Mouse (Mus musculus): Measurements from ENCODE around the gene Gck.

DNA sequence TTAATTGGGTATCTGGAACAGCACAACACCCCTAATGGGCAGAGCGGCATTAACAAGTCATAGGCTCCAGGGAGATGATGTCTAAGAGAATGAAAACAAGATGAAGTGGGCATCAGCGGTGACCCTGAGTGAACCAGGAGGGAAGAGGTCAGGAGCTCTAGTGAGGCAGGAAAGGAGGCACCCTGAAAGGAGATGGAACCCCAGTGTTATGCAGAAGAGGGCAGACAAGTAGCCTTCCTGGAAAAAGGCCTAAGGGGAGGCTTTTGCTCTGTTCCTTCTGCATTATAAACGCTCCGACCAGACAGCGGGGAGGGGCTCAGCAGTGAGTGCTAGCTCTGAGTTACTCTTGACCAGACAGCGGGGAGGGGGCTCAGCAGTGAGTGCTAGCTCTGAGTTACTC lies 6.9 kb downstream of the Gck start:
- no peak for TF ChIP-seq POLR2A (IDR thresholded peaks at IDR 0.05; ENCODE audit: borderline replicate concordance, extremely low read depth, insufficient read depth, insufficient read length, poor library complexity, severe bottlenecking)
- no peak for TF ChIP-seq CTCF (IDR thresholded peaks at IDR 0.05; ENCODE audit: borderline replicate concordance, extremely low read depth, insufficient read depth, insufficient read length)

Data from brain, embryonic 14.5 days (tissue).